Mouse (Mus musculus): ENCODE data around the gene Tnfsf9.

The Tnfsf9 gene

GRCm38 (mm10) chr17:57105181-57106034, at the start of gene Tnfsf9:
Gene Tnfsf9, plus strand, starts transcription at chr17:57105325.
- DNase-seq (ENCODE audit: extremely low spot score, low spot score), result peak; percentile 73

GRCm38 (mm10) chr17:57056246-57056645, 48.9 kb upstream of the Tnfsf9 start:
- DNase-seq (ENCODE audit: extremely low spot score, low spot score), result no peak

GRCm38 (mm10) chr17:57058891-57059485, 46.1 kb upstream of the Tnfsf9 start, which contains the start of gene Crb3:
Gene Crb3, plus strand, starts transcription at chr17:57059105.
- peak; percentile 32 for DNase-seq (ENCODE audit: extremely low spot score, low spot score)

- DNase-seq (ENCODE audit: extremely low spot score, low spot score), result peak; percentile 85
Measured at GRCm38 (mm10) chr17:57059486-57059977, 45.6 kb upstream of the Tnfsf9 start, which contains the start of gene Slc25a23. Gene Slc25a23, minus strand, starts transcription at chr17:57059863.

GRCm38 (mm10) chr17:57060231-57060801, 44.8 kb upstream of the Tnfsf9 start:
- peak; percentile 94 for DNase-seq (ENCODE audit: extremely low spot score, low spot score)

GRCm38 (mm10) chr17:57061069-57061468, 44.1 kb upstream of the Tnfsf9 start:
- DNase-seq (ENCODE audit: extremely low spot score, low spot score), result peak; percentile 24

GRCm38 (mm10) chr17:57062011-57062521, 43.1 kb upstream of the Tnfsf9 start:
- peak; percentile 24 for DNase-seq (ENCODE audit: extremely low spot score, low spot score)

GRCm38 (mm10) chr17:57062548-57062947, 42.6 kb upstream of the Tnfsf9 start:
- DNase-seq (ENCODE audit: extremely low spot score, low spot score), result no peak

- no peak for DNase-seq (ENCODE audit: extremely low spot score, low spot score)
Measured at GRCm38 (mm10) chr17:57063031-57063430, 42.1 kb upstream of the Tnfsf9 start.

GRCm38 (mm10) chr17:57066908-57067307, 38.2 kb upstream of the Tnfsf9 start:
- DNase-seq (ENCODE audit: extremely low spot score, low spot score), result no peak

GRCm38 (mm10) chr17:57070272-57070671, 34.9 kb upstream of the Tnfsf9 start:
- peak; percentile 17 for DNase-seq (ENCODE audit: extremely low spot score, low spot score)

GRCm38 (mm10) chr17:57070699-57071098, 34.4 kb upstream of the Tnfsf9 start:
- peak; percentile 63 for DNase-seq (ENCODE audit: extremely low spot score, low spot score)

- DNase-seq (ENCODE audit: extremely low spot score, low spot score), result no peak
Measured at GRCm38 (mm10) chr17:57076916-57077315, 28.2 kb upstream of the Tnfsf9 start.

- no peak for DNase-seq (ENCODE audit: extremely low spot score, low spot score)
Measured at GRCm38 (mm10) chr17:57078336-57078735, 26.8 kb upstream of the Tnfsf9 start, which contains the start of gene Dennd1c. Gene Dennd1c, minus strand, starts transcription at chr17:57078514.

- no peak for DNase-seq (ENCODE audit: extremely low spot score, low spot score)
Measured at GRCm38 (mm10) chr17:57079919-57080318, 25.2 kb upstream of the Tnfsf9 start.

GRCm38 (mm10) chr17:57081234-57081842, 23.8 kb upstream of the Tnfsf9 start:
- no peak for DNase-seq (ENCODE audit: extremely low spot score, low spot score)

- DNase-seq (ENCODE audit: extremely low spot score, low spot score), result no peak
Measured at GRCm38 (mm10) chr17:57082481-57082880, 22.6 kb upstream of the Tnfsf9 start.

- no peak for DNase-seq (ENCODE audit: extremely low spot score, low spot score)
Measured at GRCm38 (mm10) chr17:57085970-57086757, 19.0 kb upstream of the Tnfsf9 start.

GRCm38 (mm10) chr17:57087049-57087832, 17.9 kb upstream of the Tnfsf9 start, which contains the start of gene Tubb4a:
Gene Tubb4a, minus strand, starts transcription at chr17:57087782.
- DNase-seq (ENCODE audit: extremely low spot score, low spot score), result peak; percentile 45
